Mouse (Mus musculus) monocyte, adult 2 months (primary cell): ENCODE data around the gene Car6.

Experiments used
- DNase-seq, 2 experiments: peaks; one replicate each; pipeline ENCODE4 v3.0.0; 2022; ENCODE audit warnings: low spot score in 2 of 2, low read depth in 1 of 2

Gene Car6

GRCm38 (mm10) chr4:150137368-150138083 lies 63.6 kb downstream of the Car6 start:
- no peak for DNase-seq
